Mouse (Mus musculus): ENCODE measurements around the gene Cst8.

DNA sequence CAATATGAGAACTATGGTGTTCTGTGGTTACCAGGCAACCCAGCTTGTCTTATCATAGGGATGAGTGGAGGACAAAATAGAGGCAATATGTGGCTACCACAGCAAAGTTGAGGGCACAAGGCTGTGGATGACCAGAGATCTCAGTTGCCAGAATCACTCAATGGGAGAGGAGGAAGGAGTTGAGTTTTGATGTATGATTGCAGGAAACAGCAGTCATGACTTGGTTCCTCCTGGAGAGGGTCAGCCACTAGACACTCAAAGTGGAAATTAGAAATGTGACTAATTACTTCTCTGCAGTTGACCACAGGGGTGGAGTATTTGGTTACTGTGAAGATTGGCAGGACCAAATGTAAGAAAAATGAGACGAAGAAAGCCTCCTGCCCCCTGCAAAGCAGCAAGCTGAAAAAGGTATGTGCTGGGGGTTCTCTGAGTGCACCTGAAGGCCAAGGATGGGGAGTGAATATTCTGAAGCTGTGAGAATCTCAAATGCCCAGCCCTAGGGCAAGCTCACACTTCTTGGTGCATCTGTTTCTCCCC, 44.2 kb upstream of the Cst8 start:
- TF ChIP-seq POLR2AphosphoS2 (IDR thresholded peaks at IDR 0.05; ENCODE audit: insufficient read length, low read depth) (no peak), POLR2A (IDR thresholded peaks at IDR 0.05; ENCODE audit: insufficient read length, low read depth) (no peak), MYOG (IDR thresholded peaks at IDR 0.05; ENCODE audit: control insufficient read depth in 1 of 3, insufficient read depth in 1 of 3, insufficient read length in 2 of 3, low read depth in 2 of 3) (no peak), E2F4 (IDR thresholded peaks at IDR 0.05; ENCODE audit: insufficient read depth) (no peak), REST (IDR thresholded peaks at IDR 0.05; ENCODE audit: insufficient read depth, insufficient read length) (no peak), MAX (IDR thresholded peaks at IDR 0.05; ENCODE audit: low read depth) (no peak)
